Mouse (Mus musculus) brain, embryonic 14.5 days (tissue): Measurements from ENCODE around the gene Ptprcap.

Experiments
- CTCF ChIP-seq: fragments of 200-500 bp; IDR thresholded peaks from 2 replicates; pipeline ENCODE4 v1.5.1; 2012; ENCODE audit warnings: inconsistent platforms, mild to moderate bottlenecking, moderate library complexity, borderline replicate concordance; ENCODE audit not compliant: insufficient read depth, insufficient read length; ENCODE audit errors: extremely low read depth
- POLR2A ChIP-seq: fragments of 200-500 bp; IDR thresholded peaks from 2 replicates; pipeline ENCODE4 v1.6.1; 2012; ENCODE audit warnings: mild to moderate bottlenecking, inconsistent platforms, borderline replicate concordance; ENCODE audit not compliant: poor library complexity, insufficient read depth, insufficient read length, severe bottlenecking; ENCODE audit errors: extremely low read depth

DNA sequence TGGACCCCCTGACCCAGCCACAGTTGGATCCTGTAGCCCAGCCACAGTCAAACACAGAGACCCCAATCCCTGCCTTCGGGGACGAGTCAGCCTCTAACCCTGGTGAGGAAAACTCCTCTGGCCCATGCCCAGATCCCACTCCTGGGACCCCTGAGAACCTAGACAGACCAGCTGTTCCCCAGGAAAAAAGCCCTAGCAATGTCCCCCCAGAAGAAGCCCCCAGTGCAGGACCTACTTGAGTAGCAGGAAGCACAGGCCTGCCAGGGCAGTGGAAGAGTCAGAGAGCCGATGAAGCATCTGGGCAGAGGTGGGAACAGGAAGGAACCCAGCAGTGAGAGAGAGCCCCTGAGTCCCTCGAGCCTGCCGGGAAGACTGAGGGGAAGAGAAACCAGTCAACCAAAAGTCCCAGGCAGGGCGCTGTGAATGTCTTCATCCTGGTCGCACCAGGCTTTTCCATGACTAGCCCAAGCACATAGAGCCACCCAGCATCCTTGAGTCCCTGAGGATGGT lies 9.6 kb upstream of the Ptprcap start, which contains the start of gene Cabp4:
- TF ChIP-seq POLR2A = no peak
- no peak for TF ChIP-seq CTCF
